Mouse (Mus musculus) kidney, postnatal 0 days (tissue): Measurements from ENCODE around the gene Tpi1. TPM values are rescaled to one million over a fixed set of nuclear protein-coding genes. Genes with fewer than 3 reads are reported as not detected.
A peak's percentile ranks its signal among the peaks of the same experiment; 100 is the strongest.

ENCODE experiments used
- ATAC-seq: fragments of 200-750 bp; cut with Nextera tagmentation; replicated peaks from 2 replicates; pipeline ENCODE4 v1.8.0; 2017; ENCODE audit warnings: low read depth, moderate number of reproducible peaks, moderate TSS enrichment, moderate library complexity; ENCODE audit not compliant: low FRiP score
- DNase-seq: peaks from one replicate; pipeline ENCODE4 v3.0.0-alpha.2; 2016; ENCODE audit warnings: low spot score
- H3K27ac ChIP-seq: fragments of 300-500 bp; sonication (generic); 2 replicates; pipeline ENCODE4 v1.5.1; 2014; ENCODE audit warnings: mild to moderate bottlenecking
- H3K27me3 ChIP-seq: fragments of 300-500 bp; sonication (generic); 2 replicates; pipeline ENCODE4 v1.6.1; 2014; ENCODE audit warnings: low read length, mixed read lengths; ENCODE audit not compliant: insufficient read depth
- H3K36me3 ChIP-seq: fragments of 300-500 bp; sonication (generic); 2 replicates; pipeline ENCODE4 v1.6.1; 2014; ENCODE audit warnings: low read length, mixed read lengths; ENCODE audit not compliant: insufficient read depth
- H3K4me1 ChIP-seq: fragments of 300-500 bp; sonication (generic); replicated peaks from 2 replicates; pipeline ENCODE4 v1.6.1; 2014; ENCODE audit warnings: antibody characterized with exemption, low read length, mixed read lengths; ENCODE audit not compliant: insufficient read depth
- H3K4me2 ChIP-seq: fragments of 300-500 bp; sonication (generic); 2 replicates; pipeline ENCODE4 v1.6.1; 2014; ENCODE audit warnings: mild to moderate bottlenecking, low read length, moderate library complexity, mixed read lengths
- H3K4me3 ChIP-seq: fragments of 300-500 bp; sonication (generic); replicated peaks from 2 replicates; pipeline ENCODE4 v1.5.1; 2014; ENCODE audit warnings: low read depth, low read length
- H3K9ac ChIP-seq: fragments of 300-500 bp; sonication (generic); 2 replicates; pipeline ENCODE4 v1.6.1; 2014; ENCODE audit warnings: low read depth, low read length
- H3K9me3 ChIP-seq: fragments of 300-500 bp; sonication (generic); replicated peaks from 2 replicates; pipeline ENCODE4 v1.6.1; 2016; ENCODE audit warnings: low read length, inconsistent platforms, mixed read lengths
- CTCF ChIP-seq: IDR thresholded peaks from 2 replicates; pipeline ENCODE4 v1.5.1; 2016; ENCODE audit warnings: antibody characterized with exemption, low read depth, mild to moderate bottlenecking, moderate library complexity
- WGBS: fragments of 180-500 bp; shearing (Covaris S2); extraction: QIAGEN DNeasy Blood & Tissue Kit; methylation state at CpG from one replicate; pipeline ENCODE4 v1.1.7; 2014; 5-methylcytosine and 5-hydroxymethylcytosine counted together
- polyA plus RNA-seq: library from polyadenylated mRNA; unstranded; fragments of >200 nt; fragmentation: Nextera tagmentation; extraction: Ambion mirVana; gene quantifications from 2 replicates; pipeline ENCODE4 v1.2.1, GENCODE M21; 2015

Gene Tpi1
- polyA plus RNA-seq, 1 experiment from 2014 or later, result 664 TPM

DNA sequence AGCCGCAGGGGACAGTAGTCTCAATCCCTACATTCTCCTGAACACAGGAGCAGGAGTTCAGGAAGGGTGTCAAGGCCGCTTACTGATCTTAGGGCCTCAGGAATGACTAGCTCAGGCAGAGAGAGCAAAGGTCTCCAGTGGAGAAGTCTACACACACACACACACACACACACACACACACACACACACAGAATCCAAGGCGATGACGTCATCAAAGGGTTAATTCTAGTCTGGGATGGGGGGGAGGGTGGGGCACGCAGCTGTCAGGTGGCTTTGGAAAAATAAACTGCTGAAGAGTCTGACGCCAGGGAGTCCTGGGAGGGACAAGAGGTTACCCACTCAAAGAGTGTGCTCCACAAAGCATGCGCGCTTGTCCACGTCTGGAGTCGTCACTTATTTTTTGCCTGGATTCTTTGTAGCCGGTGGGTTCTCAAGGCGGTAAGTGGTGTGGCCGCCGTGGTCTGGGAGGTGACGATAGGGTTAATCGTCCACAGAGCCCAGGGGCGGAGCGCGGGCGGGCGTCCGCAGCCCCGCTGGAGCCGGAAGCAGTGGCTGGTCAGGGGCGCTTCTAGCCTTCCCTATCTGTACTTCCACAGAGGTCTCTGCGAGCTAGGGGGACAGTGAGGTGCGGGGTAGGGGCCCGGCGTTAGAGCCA, 5.6 kb downstream of the Tpi1 start, which contains the start of gene Spsb2:
TSS of gene Spsb2 (plus strand) at position 304 of the 655 bp plus-strand sequence.
- DNase-seq, result peak; percentile 91
- no peaks in the 10 kb centered on the region for H3K9me3 ChIP-seq
- no peak for TF ChIP-seq CTCF
- H3K4me2 ChIP-seq, result peak within 1 kb of the TSS; percentile 99
- H3K9ac ChIP-seq, result peak within 1 kb of the TSS; percentile 72
- H3K36me3 ChIP-seq, result peaks cover 6% of the 10 kb centered on the region; the same call in 1 of the 2 replicates
- H3K4me3 ChIP-seq, result peak within 1 kb of the TSS; percentile 64
- peak within 1 kb of the TSS; percentile 95 for H3K27ac ChIP-seq
- H3K4me1 ChIP-seq, result peaks cover 27% of the 10 kb centered on the region; the same call in 1 of the 2 replicates
- 2% methylated on average over 29 of the region's 29 CpGs for WGBS
- peak; percentile 44 for ATAC-seq
- no peaks in the 10 kb centered on the region for H3K27me3 ChIP-seq

DNA sequence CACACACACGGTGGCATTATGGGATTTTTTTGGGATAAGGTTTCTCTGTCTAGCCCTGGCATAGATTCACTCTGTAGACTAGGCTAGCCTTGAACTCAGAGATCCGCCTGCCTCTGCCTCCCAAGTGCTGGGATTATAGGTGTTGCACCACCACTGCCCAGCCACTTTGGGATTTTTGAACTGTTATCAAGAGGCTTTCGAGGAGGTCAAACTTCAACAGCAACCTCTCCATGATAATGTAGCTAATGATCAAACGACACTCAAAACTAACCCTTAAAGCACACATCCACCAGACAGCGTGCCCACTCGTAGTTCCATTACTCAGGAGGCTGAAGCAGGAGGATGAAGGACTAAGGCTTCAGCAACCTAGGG, 6.1 kb downstream of the Tpi1 start:
- no peak for TF ChIP-seq CTCF
- Histone ChIP-seq H3K4me1 (peaks cover 27% of the 10 kb centered on the region; the same call in 1 of the 2 replicates), H3K36me3 (peaks cover 6% of the 10 kb centered on the region; the same call in 1 of the 2 replicates), H3K9me3 (no peaks in the 10 kb centered on the region), H3K4me2 (peak overlapping the region; percentile 99), H3K9ac (0 out of 2 replicates have a peak overlapping the region, but pooled peaks have one; percentile 72), H3K27me3 (no peaks in the 10 kb centered on the region), H3K4me3 (peak overlapping the region; percentile 64; the same call in 1 of the 2 replicates), H3K27ac (peak overlapping the region; percentile 95)
- ATAC-seq, result no peak
- DNase-seq, result no peak
- WGBS, result 70% methylated on average over 6 of the region's 6 CpGs

DNA sequence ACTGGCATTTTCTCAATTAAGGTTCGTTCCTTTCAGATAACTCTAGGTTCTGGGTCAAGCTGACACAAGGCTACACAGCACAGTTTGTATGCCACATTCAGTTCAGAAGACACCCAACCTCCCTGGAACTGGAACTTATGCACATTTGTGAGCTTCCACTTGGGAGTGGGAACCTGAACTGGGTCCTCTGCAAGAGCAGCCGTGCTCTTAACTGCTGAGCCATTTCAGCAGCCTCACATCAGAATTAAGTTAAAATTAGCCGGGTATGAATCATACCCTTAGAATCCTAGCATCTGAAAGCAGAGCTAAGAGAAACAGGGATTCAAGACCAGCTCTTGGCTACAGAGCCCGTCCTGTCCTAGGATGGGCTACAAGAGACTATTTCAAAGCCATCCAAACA, 6.7 kb downstream of the Tpi1 start:
- Histone ChIP-seq H3K36me3 (peaks cover 6% of the 10 kb centered on the region; the same call in 1 of the 2 replicates), H3K4me1 (peaks cover 21% of the 10 kb centered on the region; the same call in 1 of the 2 replicates), H3K4me2 (no peak overlapping the region), H3K9me3 (no peaks in the 10 kb centered on the region), H3K27me3 (no peaks in the 10 kb centered on the region), H3K27ac (no peak overlapping the region), H3K9ac (no peak overlapping the region), H3K4me3 (no peak overlapping the region)
- WGBS, result 85% methylated on average over 4 of the region's 4 CpGs
- DNase-seq (no peak), ATAC-seq (no peak)
- no peak for TF ChIP-seq CTCF

GRCm38 (mm10) chr6:124806446-124807140, 7.5 kb downstream of the Tpi1 start:
- no peak for ATAC-seq
- H3K27me3 ChIP-seq, result no peaks in the 10 kb centered on the region
- H3K27ac ChIP-seq, result peak overlapping the region; percentile 94
- peak overlapping the region; percentile 38; the same call in 1 of the 2 replicates for H3K4me3 ChIP-seq
- H3K9ac ChIP-seq, result peak overlapping the region; percentile 18; the same call in 1 of the 2 replicates
- no peak for DNase-seq
- H3K9me3 ChIP-seq, result no peaks in the 10 kb centered on the region
- 74% methylated on average over 7 of the region's 7 CpGs for WGBS
- H3K4me1 ChIP-seq, result peaks cover 15% of the 10 kb centered on the region; the same call in 1 of the 2 replicates
- H3K36me3 ChIP-seq, result peaks cover under 1% of the 10 kb centered on the region; the same call in 1 of the 2 replicates
- H3K4me2 ChIP-seq, result peak overlapping the region; percentile 69
- no peak for TF ChIP-seq CTCF

DNA sequence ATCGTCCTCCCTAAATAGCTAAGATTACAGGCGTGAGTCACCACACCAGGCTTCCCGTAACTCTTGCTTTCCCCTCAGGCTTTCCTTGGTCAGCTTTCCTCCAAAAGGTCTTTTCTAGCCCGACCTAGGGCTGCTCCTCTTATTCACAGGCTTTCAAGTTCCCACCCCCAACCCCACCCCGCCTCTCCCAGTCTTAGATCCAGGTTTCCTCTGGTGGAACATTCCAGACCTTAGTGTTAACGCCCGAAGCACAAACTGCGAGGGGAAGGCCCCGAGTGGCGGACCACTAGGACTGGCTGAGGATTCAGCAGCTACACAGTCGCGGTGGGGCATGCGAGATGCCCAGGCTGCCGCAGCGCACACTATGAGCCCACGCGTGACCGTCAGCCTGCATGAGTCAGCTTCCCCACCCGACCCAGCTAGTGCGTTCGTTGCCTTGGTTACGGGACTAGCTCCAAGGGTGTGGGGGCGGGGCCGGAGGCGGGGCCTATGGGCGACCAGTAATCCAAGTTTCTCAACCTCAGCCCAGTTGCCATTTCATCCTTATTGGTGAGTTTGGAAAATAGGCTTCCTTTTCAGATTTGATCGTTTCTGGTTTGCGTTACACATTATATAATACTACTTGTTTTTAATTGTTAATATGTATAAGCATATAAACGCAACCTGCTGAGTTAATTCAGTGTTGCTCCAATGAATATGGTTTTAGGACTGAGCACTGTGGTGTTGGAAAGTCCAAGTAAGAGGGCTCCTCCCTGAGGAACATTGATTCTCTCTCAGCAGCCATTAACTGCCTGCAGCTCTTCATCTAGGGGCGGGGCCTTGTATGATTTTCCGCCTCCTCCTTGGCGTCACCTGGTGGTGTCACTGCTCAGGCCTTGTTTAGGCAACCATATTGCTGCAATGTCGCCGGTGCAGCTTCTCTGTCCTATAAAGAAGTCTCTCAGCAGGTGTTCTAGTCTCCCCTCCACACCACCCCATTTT, 8.5 kb downstream of the Tpi1 start:
- Histone ChIP-seq H3K27ac (peak overlapping the region; percentile 94), H3K9ac (peak overlapping the region; percentile 57), H3K36me3 (no peaks in the 10 kb centered on the region), H3K9me3 (no peaks in the 10 kb centered on the region), H3K4me2 (peak overlapping the region; percentile 69), H3K4me3 (peak overlapping the region; percentile 38), H3K4me1 (peaks cover 15% of the 10 kb centered on the region; the same call in 1 of the 2 replicates), H3K27me3 (no peaks in the 10 kb centered on the region)
- DNase-seq, result peak; percentile 96
- peak; percentile 84 for ATAC-seq
- peak; percentile 54 for TF ChIP-seq CTCF
- WGBS, result 2% methylated on average over 34 of the region's 34 CpGs
